Mouse (Mus musculus) neural tube, embryonic 10.5 days (tissue): ENCODE data around the gene Tgif2.

Experiments used
- DNase-seq: peaks from one replicate; pipeline ENCODE4 v3.0.0-alpha.2; 2017; ENCODE audit warnings: low spot score; ENCODE audit errors: extremely low spot score

Tgif2 gene

DNA sequence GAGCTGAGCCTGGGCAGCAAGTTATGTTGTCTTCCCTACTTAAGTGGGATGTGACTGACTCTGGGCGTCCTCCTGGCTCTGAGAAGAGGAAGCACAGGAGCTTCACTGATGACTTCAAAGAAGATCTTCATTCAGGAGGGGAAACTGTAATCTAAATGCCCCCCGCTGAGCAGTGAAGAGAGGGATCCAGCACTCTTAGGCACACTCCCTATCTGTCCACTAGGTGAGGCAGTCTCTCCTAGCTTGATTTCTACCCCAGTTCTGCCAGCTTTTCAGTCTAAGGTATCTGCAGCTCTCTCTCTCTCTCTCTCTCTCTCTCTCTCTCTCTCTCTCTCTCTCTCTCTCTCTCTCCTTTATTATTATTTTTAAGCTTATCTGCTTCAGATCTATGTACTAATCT, 63.6 kb downstream of the Tgif2 start:
- DNase-seq: no peak
